Mouse (Mus musculus) heart, postnatal 0 days (tissue): ENCODE results near the gene Ass1. TPM values are rescaled to one million over a fixed set of nuclear protein-coding genes. Genes with fewer than 3 reads are reported as not detected.
A peak's percentile ranks its signal among the peaks of the same experiment; 100 is the strongest.

Experiments
- ATAC-seq: fragments of 200-750 bp; cut with Nextera tagmentation; 2 replicates; pipeline ENCODE4 v1.8.0; 2017; ENCODE audit warnings: low read depth, moderate number of reproducible peaks, moderate library complexity; ENCODE audit not compliant: insufficient read depth
- DNase-seq: peaks from one replicate; pipeline ENCODE4 v3.0.0-alpha.2; 2016; ENCODE audit warnings: low spot score
- H3K27ac ChIP-seq: fragments of 300-500 bp; sonication (generic); 2 replicates; pipeline ENCODE4 v1.5.1; 2014; ENCODE audit warnings: low read depth, mild to moderate bottlenecking
- H3K27me3 ChIP-seq: fragments of 300-500 bp; sonication (generic); 2 replicates; pipeline ENCODE4 v1.6.1; 2014; ENCODE audit warnings: low read length, mixed read lengths; ENCODE audit not compliant: control insufficient read depth, insufficient read depth
- H3K36me3 ChIP-seq: fragments of 300-500 bp; sonication (generic); replicated peaks from 2 replicates; pipeline ENCODE4 v1.6.1; 2014; ENCODE audit warnings: low read length, mixed read lengths; ENCODE audit not compliant: control insufficient read depth, insufficient read depth
- H3K4me1 ChIP-seq: fragments of 300-500 bp; sonication (generic); 2 replicates; pipeline ENCODE4 v1.6.1; 2014; ENCODE audit warnings: antibody characterized with exemption; ENCODE audit not compliant: control insufficient read depth, insufficient read depth
- H3K4me2 ChIP-seq: fragments of 300-500 bp; sonication (generic); 2 replicates; pipeline ENCODE4 v1.6.1; 2014; ENCODE audit warnings: low read depth, mild to moderate bottlenecking, low read length, moderate library complexity
- H3K4me3 ChIP-seq: fragments of 300-500 bp; sonication (generic); 2 replicates; pipeline ENCODE4 v1.5.1; 2014; ENCODE audit warnings: low read depth, low read length
- H3K9ac ChIP-seq: fragments of 300-500 bp; sonication (generic); replicated peaks from 2 replicates; pipeline ENCODE4 v1.6.1; 2014; ENCODE audit warnings: low read depth, low read length, mixed read lengths
- H3K9me3 ChIP-seq: fragments of 300-500 bp; sonication (generic); replicated peaks from 2 replicates; pipeline ENCODE4 v1.6.1; 2016; ENCODE audit warnings: low read length; ENCODE audit not compliant: control insufficient read depth
- CTCF ChIP-seq: IDR thresholded peaks from 2 replicates; pipeline ENCODE4 v1.5.1; 2016; ENCODE audit warnings: antibody characterized with exemption, control low read depth, low read depth
- EP300 ChIP-seq: IDR thresholded peaks from 2 replicates; pipeline ENCODE4 v1.6.1; 2016; ENCODE audit warnings: antibody characterized with exemption, low read depth
- WGBS: fragments of 180-500 bp; shearing (Covaris S2); extraction: QIAGEN DNeasy Blood & Tissue Kit; methylation state at CpG from one replicate; pipeline ENCODE4 v1.1.7; 2014; 5-methylcytosine and 5-hydroxymethylcytosine counted together
- polyA plus RNA-seq: library from polyadenylated mRNA; unstranded; fragments of >200 nt; fragmentation: Nextera tagmentation; extraction: Ambion mirVana; gene quantifications from 2 replicates; pipeline ENCODE4 v1.2.1, GENCODE M21; 2015
- total RNA-seq: library from RNA; depleted of rRNA; stranded (reverse); fragments of >200 nt; gene quantifications from 2 replicates; pipeline ENCODE4 v1.2.3, GENCODE M21; 2014; ENCODE audit warnings: low replicate concordance

Ass1 gene
- total and polyA plus RNA-seq, 2 experiments from 2014 or later: 4.9 to 16.8 TPM

GRCm38 (mm10) chr2:31463696-31464528 lies 6.1 kb upstream of the Ass1 start:
- WGBS: 61% methylated on average over 8 of the region's 8 CpGs
- no peaks in the 10 kb centered on the region for H3K9me3 ChIP-seq
- H3K4me1 ChIP-seq: 0 out of 2 replicates have a peak, but pooled peaks cover 6% of the 10 kb centered on the region
- no peaks in the 10 kb centered on the region for H3K36me3 ChIP-seq
- H3K9ac ChIP-seq: no peak overlapping the region
- H3K4me3 ChIP-seq: no peak overlapping the region
- TF ChIP-seq CTCF (no peak), EP300 (no peak)
- ATAC-seq (no peak), DNase-seq (no peak)
- no peak overlapping the region for H3K27ac ChIP-seq
- H3K27me3 ChIP-seq: peaks cover 40% of the 10 kb centered on the region
- H3K4me2 ChIP-seq: no peak overlapping the region

- Histone ChIP-seq H3K4me3 (no peak overlapping the region), H3K9ac (no peak overlapping the region), H3K36me3 (no peaks in the 10 kb centered on the region), H3K4me1 (0 out of 2 replicates have a peak, but pooled peaks cover 6% of the 10 kb centered on the region), H3K27me3 (peaks cover 43% of the 10 kb centered on the region), H3K27ac (no peak overlapping the region), H3K9me3 (no peaks in the 10 kb centered on the region), H3K4me2 (no peak overlapping the region)
- 80% methylated on average over 6 of the region's 6 CpGs for WGBS
- DNase-seq: no peak
- no peak for ATAC-seq
- no peak for TF ChIP-seq EP300
- TF ChIP-seq CTCF: no peak
These were observed 5.5 kb upstream of the Ass1 start for GRCm38 (mm10) chr2:31464529-31464910.

- 85% methylated on average over 1 of the region's 1 CpGs for WGBS
- Histone ChIP-seq H3K27me3 (peaks cover 44% of the 10 kb centered on the region), H3K4me2 (no peak overlapping the region), H3K9me3 (no peaks in the 10 kb centered on the region), H3K4me1 (no peaks in the 10 kb centered on the region), H3K27ac (no peak overlapping the region), H3K9ac (no peak overlapping the region), H3K4me3 (no peak overlapping the region), H3K36me3 (no peaks in the 10 kb centered on the region)
- DNase-seq (no peak), ATAC-seq (no peak)
- no peak for TF ChIP-seq EP300
- TF ChIP-seq CTCF: no peak
These were observed 2.5 kb upstream of the Ass1 start for GRCm38 (mm10) chr2:31467457-31467856.

- Histone ChIP-seq H3K4me1 (no peaks in the 10 kb centered on the region), H3K9me3 (no peaks in the 10 kb centered on the region)
- 87% methylated on average over 7 of the region's 7 CpGs for WGBS
These were observed 1.1 kb upstream of the Ass1 start for GRCm38 (mm10) chr2:31468857-31469256.

GRCm38 (mm10) chr2:31469480-31469879 lies 527 bp upstream of the Ass1 start:
- no peaks in the 10 kb centered on the region for H3K4me1 ChIP-seq
- ATAC-seq (no peak), DNase-seq (no peak)
- no peak overlapping the region for H3K27ac ChIP-seq
- H3K27me3 ChIP-seq: peaks cover 37% of the 10 kb centered on the region
- peak overlapping the region; percentile 48 for H3K4me3 ChIP-seq
- no peaks in the 10 kb centered on the region for H3K9me3 ChIP-seq
- peak overlapping the region; percentile 82 for H3K4me2 ChIP-seq
- H3K36me3 ChIP-seq: no peaks in the 10 kb centered on the region
- no peak overlapping the region for H3K9ac ChIP-seq
- WGBS: 46% methylated on average over 7 of the region's 7 CpGs
- TF ChIP-seq EP300 (no peak), CTCF (no peak)

More at GRCm38 (mm10) chr2:31468857-31469256, 1.1 kb upstream of the Ass1 start:
- Histone ChIP-seq H3K27ac (no peak overlapping the region), H3K36me3 (no peaks in the 10 kb centered on the region), H3K9ac (no peak overlapping the region), H3K27me3 (peaks cover 38% of the 10 kb centered on the region), H3K4me3 (no peak overlapping the region), H3K4me2 (no peak overlapping the region)
- no peak for DNase-seq
- ATAC-seq: no peak
- TF ChIP-seq EP300 (no peak), CTCF (no peak)
